Mouse (Mus musculus) gastrocnemius, postnatal 10 days (tissue): Measurements from ENCODE around the gene Ehbp1. TPM values are rescaled to one million over a fixed set of nuclear protein-coding genes. Genes with fewer than 3 reads are reported as not detected.

Source experiments
- DNase-seq: peaks from one replicate; pipeline ENCODE4 v3.0.0; 2021; ENCODE audit warnings: mixed read lengths
- long read RNA-seq, 2 experiments: library from polyadenylated mRNA; stranded (forward); transcript quantifications; one replicate each; pipeline ENCODE4 v2.0.0; 2021
- total RNA-seq, 2 experiments: library from RNA; stranded (reverse); gene quantifications; 2 replicates each; pipeline ENCODE4 v1.2.3; 2021

Ehbp1 gene
- total RNA-seq, result 10 to 100 TPM; 22.3 to 28.7 TPM
- long read RNA-seq, experiment 1, partial matches to known transcripts, result 1 of 2 reads
- long read RNA-seq, experiment 1, other reads (novel, unspliced or antisense), result 1 of 2 reads
- long read RNA-seq, experiment 2, partial matches to known transcripts, result 0 of 1 reads
- long read RNA-seq, experiment 2, other reads (novel, unspliced or antisense), result 1 of 1 reads

GRCm38 (mm10) chr11:22342242-22343207 is at the start of gene Ehbp1:
Gene Ehbp1 (minus strand): TSS chr11:22342292.
- DNase-seq, result no peak

- peak; percentile 79 for DNase-seq
Measured at GRCm38 (mm10) chr11:22387472-22388098, 45.5 kb upstream of the Ehbp1 start.

- DNase-seq, result no peak
Measured at GRCm38 (mm10) chr11:22383532-22383931, 41.4 kb upstream of the Ehbp1 start.

GRCm38 (mm10) chr11:22374811-22375210 is 32.7 kb upstream of the Ehbp1 start:
- no peak for DNase-seq

- DNase-seq, result no peak
Measured at GRCm38 (mm10) chr11:22373290-22373674, 31.2 kb upstream of the Ehbp1 start.

- no peak for DNase-seq
Measured at GRCm38 (mm10) chr11:22372609-22373289, 30.7 kb upstream of the Ehbp1 start.

- no peak for DNase-seq
Measured at GRCm38 (mm10) chr11:22369841-22370240, 27.7 kb upstream of the Ehbp1 start.

GRCm38 (mm10) chr11:22368621-22369020 is 26.5 kb upstream of the Ehbp1 start:
- no peak for DNase-seq

- DNase-seq, result no peak
Measured at GRCm38 (mm10) chr11:22366486-22366885, 24.4 kb upstream of the Ehbp1 start.

- no peak for DNase-seq
Measured at GRCm38 (mm10) chr11:22353962-22354621, 12.0 kb upstream of the Ehbp1 start.

- DNase-seq, result no peak
Measured at GRCm38 (mm10) chr11:22349945-22350344, 7.9 kb upstream of the Ehbp1 start.

- DNase-seq, result no peak
Measured at GRCm38 (mm10) chr11:22348536-22348910, 6.4 kb upstream of the Ehbp1 start.

- no peak for DNase-seq
Measured at GRCm38 (mm10) chr11:22347651-22348535, 5.8 kb upstream of the Ehbp1 start.

- DNase-seq, result no peak
Measured at GRCm38 (mm10) chr11:22327302-22327910, 14.7 kb downstream of the Ehbp1 start.

GRCm38 (mm10) chr11:22317824-22318411 is 24.2 kb downstream of the Ehbp1 start:
- DNase-seq, result no peak

GRCm38 (mm10) chr11:22315801-22316200 is 26.3 kb downstream of the Ehbp1 start:
- no peak for DNase-seq

- no peak for DNase-seq
Measured at GRCm38 (mm10) chr11:22301164-22301563, 40.9 kb downstream of the Ehbp1 start.

GRCm38 (mm10) chr11:22289164-22289563 is 52.9 kb downstream of the Ehbp1 start:
- no peak for DNase-seq

GRCm38 (mm10) chr11:22287513-22287900 is 54.6 kb downstream of the Ehbp1 start:
- no peak for DNase-seq
